Mouse (Mus musculus) stomach, postnatal 0 days (tissue): ENCODE results near the gene Bnc2.

Experiments
- CTCF ChIP-seq: IDR thresholded peaks from 2 replicates; pipeline ENCODE4 v1.5.1; 2016; ENCODE audit warnings: antibody characterized with exemption, low read depth, mild to moderate bottlenecking, moderate library complexity
- EP300 ChIP-seq: optimal IDR thresholded peaks from 2 replicates; pipeline ENCODE3; 2016; ENCODE audit warnings: antibody characterized with exemption

DNA sequence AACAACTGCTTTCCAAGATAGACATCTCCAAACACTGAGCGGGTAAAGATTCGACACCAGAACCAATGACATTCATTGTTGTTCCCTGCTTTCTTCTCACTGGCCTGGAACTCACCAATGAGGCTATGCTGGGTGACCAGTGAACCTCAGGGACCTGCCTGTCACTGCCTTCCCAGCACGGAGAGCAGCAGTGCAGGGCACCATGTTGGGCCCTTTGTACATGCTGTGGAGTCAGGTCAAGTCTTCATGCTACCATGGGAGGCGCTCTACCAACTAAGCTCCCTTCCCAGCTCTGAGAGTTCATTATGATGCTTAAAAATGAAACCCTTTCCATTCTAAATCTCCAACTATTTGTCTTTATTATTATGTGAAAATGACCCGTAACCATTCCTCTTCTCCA is 6.8 kb downstream of the Bnc2 start:
- no peak for TF ChIP-seq CTCF
- TF ChIP-seq EP300 = no peak
